Mouse (Mus musculus) T-helper 17 cell (primary cell): ENCODE measurements at regions not wholly inside any gene's neighbourhood (a gene's known extent, or its start where the extent isn't known, plus 50 kb on each side); places are given as distances from the start of the nearest gene placed in this dataset.

Experiments
- in situ Hi-C, 2 experiments: fragments of 300-600 bp; cut with MboI, MseI; formaldehyde crosslinking; loops; 1 replicate in 1 of 2; 2 replicates in 1 of 2; pipeline ENCODE4 v1.15.1; 2025; ENCODE audit warnings: high pct_unique_total_duplicates in 2 of 2

- in situ Hi-C loops = no loop called here
Measured at GRCm38 (mm10) chr12:74527190-74527621, 211.0 kb upstream of the Gm11042 start.

GRCm38 (mm10) chr12:74523988-74524387 is 207.8 kb upstream of the Gm11042 start:
- in situ Hi-C loops = loop anchor here in 1 of 2 experiments (25.0 kb wide), 1 partner anchor 1912 kb away; no protein-coding TSS in a partner anchor

GRCm38 (mm10) chr12:74518032-74518431 is 201.8 kb upstream of the Gm11042 start:
- in situ Hi-C loops = loop anchor here in 1 of 2 experiments (25.0 kb wide), 1 partner anchor 1906 kb away; no protein-coding TSS in a partner anchor

- in situ Hi-C loops = loop anchor here in 1 of 2 experiments (25.0 kb wide), 1 partner anchor 1904 kb away; no protein-coding TSS in a partner anchor
Measured at GRCm38 (mm10) chr12:74516527-74516926, 200.3 kb upstream of the Gm11042 start.

GRCm38 (mm10) chr12:74502791-74503190 is 186.6 kb upstream of the Gm11042 start:
- in situ Hi-C loops = loop anchor here in 1 of 2 experiments (25.0 kb wide), 1 partner anchor 1890 kb away; no protein-coding TSS in a partner anchor

GRCm38 (mm10) chr12:74477619-74478018 is 161.4 kb upstream of the Gm11042 start:
- in situ Hi-C loops = no loop called here

GRCm38 (mm10) chr12:74474741-74475140 is 158.5 kb upstream of the Gm11042 start:
- in situ Hi-C loops = no loop called here

GRCm38 (mm10) chr12:74458521-74458920 is 142.3 kb upstream of the Gm11042 start:
- in situ Hi-C loops = no loop called here

- in situ Hi-C loops = no loop called here
Measured at GRCm38 (mm10) chr12:74452375-74453090, 136.3 kb upstream of the Gm11042 start.

GRCm38 (mm10) chr12:74448248-74448647 is 132.1 kb upstream of the Gm11042 start:
- in situ Hi-C loops = no loop called here

GRCm38 (mm10) chr12:74434874-74435273 is 118.7 kb upstream of the Gm11042 start:
- in situ Hi-C loops = no loop called here

GRCm38 (mm10) chr12:74414738-74415137 is 98.5 kb upstream of the Gm11042 start:
- in situ Hi-C loops = no loop called here

- in situ Hi-C loops = no loop called here
Measured at GRCm38 (mm10) chr12:74410511-74410910, 94.3 kb upstream of the Gm11042 start.

- in situ Hi-C loops = no loop called here
Measured at GRCm38 (mm10) chr12:74407591-74408095, 91.4 kb upstream of the Gm11042 start.

- in situ Hi-C loops = no loop called here
Measured at GRCm38 (mm10) chr12:74389811-74390210, 73.6 kb upstream of the Gm11042 start.
